Mouse (Mus musculus) heart, adult 2 months (tissue): Measurements from ENCODE around the gene Zfp330. TPM values are rescaled to one million over a fixed set of nuclear protein-coding genes. Genes with fewer than 3 reads are reported as not detected.
A peak's percentile ranks its signal among the peaks of the same experiment; 100 is the strongest.

ENCODE experiments used
- DNase-seq, 2 experiments: peaks; one replicate each; pipeline ENCODE4 v3.0.0; 2021
- H3K27ac ChIP-seq: fragments of 200-600 bp; 2 replicates; pipeline ENCODE4 v1.8.1; 2022
- H3K27me3 ChIP-seq: fragments of 200-500 bp; 2 replicates; pipeline ENCODE4 v1.6.1; 2012; ENCODE audit warnings: mild to moderate bottlenecking, low read length, inconsistent platforms, mixed read lengths; ENCODE audit not compliant: control insufficient read depth, insufficient read depth
- H3K36me3 ChIP-seq: fragments of 200-500 bp; 2 replicates; pipeline ENCODE4 v1.6.1; 2012; ENCODE audit warnings: low read length, inconsistent platforms; ENCODE audit not compliant: control insufficient read depth, insufficient read depth
- H3K4me1 ChIP-seq: fragments of 200-500 bp; 2 replicates; pipeline ENCODE4 v1.6.1; 2011; ENCODE audit warnings: low read length; ENCODE audit not compliant: control insufficient read depth, insufficient read depth
- H3K4me3 ChIP-seq: fragments of 200-600 bp; 2 replicates; pipeline ENCODE4 v1.8.1; 2022
- H3K79me2 ChIP-seq: fragments of 200-500 bp; replicated peaks from 2 replicates; pipeline ENCODE4 v1.6.1; 2012; ENCODE audit warnings: mild to moderate bottlenecking, inconsistent platforms, low read length, moderate library complexity, mixed read lengths; ENCODE audit not compliant: control insufficient read depth, insufficient read depth
- H3K9ac ChIP-seq: fragments of 200-500 bp; 2 replicates; pipeline ENCODE4 v1.6.1; 2012; ENCODE audit warnings: low read depth, mild to moderate bottlenecking, control low read depth, inconsistent platforms, low read length, mixed read lengths
- CTCF ChIP-seq: fragments of 200-600 bp; IDR thresholded peaks from 2 replicates; pipeline ENCODE4 v1.8.1; 2022; ENCODE audit warnings: antibody characterized with exemption, mild to moderate bottlenecking, moderate library complexity
- EP300 ChIP-seq: fragments of 200-500 bp; IDR thresholded peaks from 2 replicates; pipeline ENCODE4 v1.6.1; 2011; ENCODE audit warnings: low read depth, low read length, control low read depth; ENCODE audit not compliant: insufficient read depth
- POLR2A ChIP-seq: fragments of 200-500 bp; IDR thresholded peaks from 2 replicates; pipeline ENCODE4 v1.6.1; 2011; ENCODE audit warnings: mild to moderate bottlenecking, low read depth, low read length, control low read depth; ENCODE audit not compliant: insufficient read depth
- WGBS: fragments of 180-500 bp; shearing (Covaris S2); methylation state at CpG from one replicate; pipeline ENCODE4 v1.1.7; 2018; 5-methylcytosine and 5-hydroxymethylcytosine counted together
- intact Hi-C: fragments of 180-260 bp; cut with DNase I; formaldehyde crosslinking; loops from one replicate; pipeline ENCODE4 v1.15.1; 2025
- long read RNA-seq: library from polyadenylated mRNA; stranded (forward); transcript quantifications from one replicate; pipeline ENCODE4 v2.0.0, GENCODE M21; 2021
- polyA plus RNA-seq: library from polyadenylated mRNA; depleted of rRNA; stranded (reverse); fragments of >200 nt; gene quantifications from 2 replicates; pipeline ENCODE4 v1.2.3, GENCODE M21; 2012; rRNA removed
- total RNA-seq, 2 experiments: library from RNA; stranded (reverse); gene quantifications; 2 replicates each; pipeline ENCODE4 v1.2.3; 2021

Zfp330 gene
- 10 to 100 TPM; 17.6 to 19.1 TPM for total RNA-seq
- polyA plus RNA-seq, result 9.7 and 16.0 TPM in 2 replicates
- long read RNA-seq, transcript Zfp330-201 (10 exons, 1,675 nt), result major isoform, 26 of 29 reads
- long read RNA-seq, partial matches to known transcripts, result 1 of 29 reads
- long read RNA-seq, other reads (novel, unspliced or antisense), result 2 of 29 reads

- H3K27ac ChIP-seq, result peak within 1 kb of the TSS; percentile 94
- DNase-seq, result peak; percentile 92 to 93
- intact Hi-C loops, result no loop called here
- peaks cover 1% of the 10 kb centered on the region; the same call in 1 of the 2 replicates for H3K79me2 ChIP-seq
- H3K9ac ChIP-seq, result peak within 1 kb of the TSS; percentile 89
- peak within 1 kb of the TSS; percentile 82 for H3K4me3 ChIP-seq
- no peak for TF ChIP-seq CTCF
- no peak for TF ChIP-seq EP300
- peak; percentile 86 for TF ChIP-seq POLR2A
- H3K4me1 ChIP-seq, result peaks cover 3% of the 10 kb centered on the region
- under 1% methylated on average over 16 of the region's 16 CpGs for WGBS
- H3K27me3 ChIP-seq, result no peaks in the 10 kb centered on the region
- no peaks in the 10 kb centered on the region; the same call in 1 of the 2 replicates for H3K36me3 ChIP-seq
Measured at GRCm38 (mm10) chr8:82774093-82774422, at the start of gene Zfp330. Gene Zfp330, minus strand, starts transcription at chr8:82774160.

GRCm38 (mm10) chr8:82777945-82778344 lies 4.0 kb upstream of the Zfp330 start:
- intact Hi-C loops, result no loop called here
- no peak for DNase-seq

GRCm38 (mm10) chr8:82777406-82777805 lies 3.4 kb upstream of the Zfp330 start:
- no peak for TF ChIP-seq POLR2A
- no peak for TF ChIP-seq EP300
- no peak for TF ChIP-seq CTCF
- WGBS, result 78% methylated on average over 3 of the region's 3 CpGs
- intact Hi-C loops, result no loop called here
- no peak overlapping the region for H3K9ac ChIP-seq
- no peaks in the 10 kb centered on the region for H3K27me3 ChIP-seq
- H3K79me2 ChIP-seq, result peaks cover 1% of the 10 kb centered on the region; the same call in 1 of the 2 replicates
- H3K4me1 ChIP-seq, result peaks cover 3% of the 10 kb centered on the region
- H3K4me3 ChIP-seq, result no peak overlapping the region
- no peak overlapping the region for H3K27ac ChIP-seq
- no peak for DNase-seq
- no peaks in the 10 kb centered on the region for H3K36me3 ChIP-seq

More at GRCm38 (mm10) chr8:82777945-82778344, 4.0 kb upstream of the Zfp330 start:
- Histone ChIP-seq H3K79me2 (peaks cover 1% of the 10 kb centered on the region; the same call in 1 of the 2 replicates), H3K4me3 (no peak overlapping the region), H3K4me1 (peaks cover 3% of the 10 kb centered on the region), H3K9ac (no peak overlapping the region), H3K36me3 (no peaks in the 10 kb centered on the region), H3K27me3 (no peaks in the 10 kb centered on the region), H3K27ac (no peak overlapping the region)
- no peak for TF ChIP-seq EP300
- TF ChIP-seq POLR2A, result no peak
- TF ChIP-seq CTCF, result no peak
- 83% methylated on average over 3 of the region's 3 CpGs for WGBS

GRCm38 (mm10) chr8:82774482-82774881 lies 522 bp upstream of the Zfp330 start:
- Histone ChIP-seq H3K27me3 (no peaks in the 10 kb centered on the region), H3K9ac (no peak overlapping the region), H3K4me1 (peaks cover 3% of the 10 kb centered on the region), H3K27ac (peak overlapping the region; percentile 94), H3K36me3 (no peaks in the 10 kb centered on the region; the same call in 1 of the 2 replicates), H3K4me3 (peak overlapping the region; percentile 82), H3K79me2 (peaks cover 1% of the 10 kb centered on the region; the same call in 1 of the 2 replicates)
- no peak for DNase-seq
- WGBS, result 31% methylated on average over 6 of the region's 6 CpGs
- TF ChIP-seq POLR2A (no peak), CTCF (no peak), EP300 (no peak)
- intact Hi-C loops, result no loop called here

- WGBS, result 2% methylated on average over 35 of the region's 35 CpGs
- no peak for DNase-seq
- intact Hi-C loops, result no loop called here
- Histone ChIP-seq H3K79me2 (peaks cover 1% of the 10 kb centered on the region; the same call in 1 of the 2 replicates), H3K4me1 (peaks cover 3% of the 10 kb centered on the region), H3K9ac (peak overlapping the region; percentile 89), H3K36me3 (no peaks in the 10 kb centered on the region; the same call in 1 of the 2 replicates), H3K4me3 (peak overlapping the region; percentile 82), H3K27ac (peak overlapping the region; percentile 94), H3K27me3 (no peaks in the 10 kb centered on the region)
- TF ChIP-seq POLR2A (no peak), EP300 (no peak), CTCF (no peak)
Measured at GRCm38 (mm10) chr8:82773332-82774092, 448 bp downstream of the Zfp330 start.

GRCm38 (mm10) chr8:82770886-82771285 lies 3.1 kb downstream of the Zfp330 start:
- intact Hi-C loops, result no loop called here
- no peak overlapping the region for H3K9ac ChIP-seq
- no peak for DNase-seq
- peaks cover 3% of the 10 kb centered on the region for H3K4me1 ChIP-seq
- TF ChIP-seq CTCF (no peak), EP300 (no peak), POLR2A (no peak)
- H3K27me3 ChIP-seq, result no peaks in the 10 kb centered on the region
- no peak overlapping the region for H3K27ac ChIP-seq
- H3K36me3 ChIP-seq, result peaks cover 3% of the 10 kb centered on the region
- H3K4me3 ChIP-seq, result no peak overlapping the region
- 82% methylated on average over 3 of the region's 3 CpGs for WGBS
- H3K79me2 ChIP-seq, result peaks cover 1% of the 10 kb centered on the region; the same call in 1 of the 2 replicates
